In genomic region chr14:55940070-55940800, GRCm38 (mm10) we compare ENCODE assay signal across 17 mouse cellular contexts. TPM values are rescaled to one million over a fixed set of nuclear protein-coding genes. Genes with fewer than 3 reads are reported as not detected.
A peak's percentile ranks its signal among the peaks of the same experiment; 100 is the strongest.
DNase-seq lines count a peak whose midpoint lies in the region; ATAC-seq and TF ChIP-seq lines count a peak whose summit lies in the region.
"Had no signal": no experiment of that assay in that cellular context is flagged by ENCODE, and none has a peak within 500 bp of the region (broad histone marks: within the 10 kb centered on the region; RNA-seq: fewer than 3 reads in every experiment).

No protein-coding gene starts in this region.

- peak; percentile 25 for DNase-seq in neural tube, embryonic 10.5 days (ENCODE audit: extremely low spot score, low spot score)
- peak; percentile 34 for DNase-seq in cerebellum, adult 9-10 months
- DNase-seq in left cerebral cortex, postnatal 10 days (ENCODE audit: extremely low spot score in 1 of 2, low spot score in 2 of 2): no peak
- DNase-seq: gastrocnemius, adult 2 months; right cerebral cortex, adult 18-20 months; thymus, postnatal 4 days had no signal

- no peaks in the 10 kb centered on the region for H3K36me3 ChIP-seq in intestine, postnatal 0 days (ENCODE audit: control insufficient read depth, insufficient read depth)
- no peaks in the 10 kb centered on the region for H3K36me3 ChIP-seq in intestine, embryonic 16.5 days (ENCODE audit: control insufficient read depth, insufficient read depth, low read length)
- H3K36me3 ChIP-seq in neural tube, embryonic 15.5 days: no peaks in the 10 kb centered on the region
- H3K36me3 ChIP-seq: hindbrain, embryonic 10.5 days; liver, embryonic 15.5 days had no signal

- no peaks in the 10 kb centered on the region for H3K27me3 ChIP-seq in intestine, postnatal 0 days (replicated peaks; ENCODE audit: control insufficient read depth, insufficient read depth, low read length)
- no peaks in the 10 kb centered on the region for H3K27me3 ChIP-seq in intestine, embryonic 16.5 days (replicated peaks; ENCODE audit: control insufficient read depth, insufficient read depth, low read length)
- H3K27me3 ChIP-seq in neural tube, embryonic 15.5 days (replicated peaks): no peaks in the 10 kb centered on the region

- H3K4me1 ChIP-seq in intestine, postnatal 0 days (replicated peaks; ENCODE audit: control insufficient read depth, insufficient read depth, low read length): no peaks in the 10 kb centered on the region
- H3K4me1 ChIP-seq in intestine, embryonic 16.5 days (ENCODE audit: control insufficient read depth, insufficient read depth, low read length): no peaks in the 10 kb centered on the region
- no peaks in the 10 kb centered on the region for H3K4me1 ChIP-seq in neural tube, embryonic 15.5 days
- H3K4me1 ChIP-seq: hindbrain, embryonic 10.5 days had no signal

- 34% methylated on average over 7 of the region's 7 CpGs for WGBS in intestine, postnatal 0 days
- WGBS in intestine, embryonic 16.5 days: 34% methylated on average over 7 of the region's 7 CpGs
- WGBS in neural tube, embryonic 15.5 days: 55% methylated on average over 7 of the region's 7 CpGs

- no peak overlapping the region for H3K4me3 ChIP-seq in intestine, postnatal 0 days (ENCODE audit: low read depth, low read length)
- no peak overlapping the region for H3K4me3 ChIP-seq in intestine, embryonic 16.5 days (ENCODE audit: low read length)
- no peak overlapping the region for H3K4me3 ChIP-seq in neural tube, embryonic 15.5 days (replicated peaks)
- H3K4me3 ChIP-seq: gastrocnemius, adult 2 months; hindbrain, embryonic 10.5 days; liver, embryonic 15.5 days; megakaryocyte, embryonic 14.5 days had no signal

- H3K27ac ChIP-seq in intestine, postnatal 0 days (ENCODE audit: low read depth, low read length): no peak overlapping the region
- no peak overlapping the region for H3K27ac ChIP-seq in intestine, embryonic 16.5 days (ENCODE audit: low read length)
- no peak overlapping the region for H3K27ac ChIP-seq in neural tube, embryonic 15.5 days (replicated peaks)
- H3K27ac ChIP-seq: gastrocnemius, adult 2 months; hindbrain, embryonic 10.5 days; liver, embryonic 15.5 days had no signal

- no peak overlapping the region for H3K9ac ChIP-seq in intestine, postnatal 0 days (ENCODE audit: low read depth, low read length)
- no peak overlapping the region for H3K9ac ChIP-seq in intestine, embryonic 16.5 days (ENCODE audit: low read depth, low read length)
- H3K9ac ChIP-seq in neural tube, embryonic 15.5 days (replicated peaks): no peak overlapping the region
- H3K9ac ChIP-seq: liver, embryonic 15.5 days had no signal

- intact Hi-C loops in left cerebral cortex, postnatal 10 days (cut with DNase I): loop anchor here (5.0 kb wide), 1 partner anchor 52 kb away; no protein-coding TSS in a partner anchor

- no peaks in the 10 kb centered on the region for H3K9me3 ChIP-seq in intestine, postnatal 0 days (ENCODE audit: control insufficient read depth)
- H3K9me3 ChIP-seq in intestine, embryonic 16.5 days (ENCODE audit: control insufficient read depth, low read length): no peaks in the 10 kb centered on the region
- no peaks in the 10 kb centered on the region for H3K9me3 ChIP-seq in neural tube, embryonic 15.5 days (replicated peaks)
- H3K9me3 ChIP-seq: hindbrain, embryonic 10.5 days; liver, embryonic 15.5 days; megakaryocyte, embryonic 14.5 days had no signal

- no peak overlapping the region for H3K4me2 ChIP-seq in intestine, postnatal 0 days (replicated peaks; ENCODE audit: low read depth)
- H3K4me2 ChIP-seq in intestine, embryonic 16.5 days (ENCODE audit: low read depth, low read length): no peak overlapping the region
- H3K4me2 ChIP-seq in neural tube, embryonic 15.5 days: no peak overlapping the region
- H3K4me2 ChIP-seq: heart, embryonic 11.5 days; liver, embryonic 15.5 days had no signal

- no peak for ATAC-seq in intestine, postnatal 0 days
- ATAC-seq in intestine, embryonic 16.5 days: no peak
- no peak for ATAC-seq in neural tube, embryonic 15.5 days (ENCODE audit: low FRiP score)
- no peak for ATAC-seq in inflammation-experienced regulatory T-cells, adult 6 months

- peak; percentile 59 for TF ChIP-seq CTCF in intestine, postnatal 0 days (IDR thresholded peaks at IDR 0.05; ENCODE audit: low read depth)

RNA-seq across cellular contexts. Expression of gene Cma1, which starts 4.2 kb away (rescaled TPM):
- polyA plus RNA-seq in intestine, postnatal 0 days (2015; fragmentation: Nextera tagmentation; extraction: Ambion mirVana): 5.8 and 6.4 TPM in 2 replicates
- polyA plus RNA-seq in intestine, embryonic 16.5 days (2015; fragmentation: Nextera tagmentation; extraction: Ambion mirVana): 4.1 and 5.7 TPM in 2 replicates
- polyA plus RNA-seq in neural tube, embryonic 15.5 days (2015; fragmentation: Nextera tagmentation; extraction: Ambion mirVana): 1.7 and 3.5 TPM in 2 replicates
- under 1 TPM in 1 of 2 experiments, not detected in 1; 0.43 TPM for total RNA-seq in left cerebral cortex, postnatal 10 days (2021)
- polyA plus RNA-seq in inflammation-experienced regulatory T-cells, adult 6 months (2017; shearing (Covaris generic)): not detected
- polyA plus RNA-seq: heart, embryonic 11.5 days; hindbrain, embryonic 10.5 days had no signal

RNA-seq across cellular contexts. Expression of gene Cma2, which starts 10.5 kb away (rescaled TPM):
- polyA plus RNA-seq in intestine, postnatal 0 days (2015; fragmentation: Nextera tagmentation; extraction: Ambion mirVana): not detected in 2 replicates
- polyA plus RNA-seq in intestine, embryonic 16.5 days (2015; fragmentation: Nextera tagmentation; extraction: Ambion mirVana): not detected in 2 replicates
- not detected in 2 replicates for polyA plus RNA-seq in neural tube, embryonic 15.5 days (2015; fragmentation: Nextera tagmentation; extraction: Ambion mirVana)
- total RNA-seq in left cerebral cortex, postnatal 10 days (2021): not detected
- not detected for polyA plus RNA-seq in inflammation-experienced regulatory T-cells, adult 6 months (2017; shearing (Covaris generic))
- total RNA-seq: layer of hippocampus, postnatal 14 days had no signal
- polyA plus RNA-seq: cortical plate, adult 2 months; heart, embryonic 11.5 days; hindbrain, embryonic 10.5 days; kidney, embryonic 14.5 days; liver, embryonic 15.5 days had no signal

RNA-seq across cellular contexts. Expression of gene Sdr39u1, which starts 40.1 kb away (rescaled TPM):
- polyA plus RNA-seq in intestine, postnatal 0 days (2015; fragmentation: Nextera tagmentation; extraction: Ambion mirVana): 70.9 and 71.5 TPM in 2 replicates
- polyA plus RNA-seq in intestine, embryonic 16.5 days (2015; fragmentation: Nextera tagmentation; extraction: Ambion mirVana): 85.2 and 89.2 TPM in 2 replicates
- polyA plus RNA-seq in neural tube, embryonic 15.5 days (2015; fragmentation: Nextera tagmentation; extraction: Ambion mirVana): 148 and 166 TPM in 2 replicates
- total RNA-seq in left cerebral cortex, postnatal 10 days (2021): 10 to 100 TPM; 90.4 to 96.1 TPM
- 100 to 1,000 TPM in 1 of 3 experiments, 10 to 100 TPM in 2; 76.4 to 107 (median 93.3) TPM for polyA plus RNA-seq in inflammation-experienced regulatory T-cells, adult 6 months (2017; shearing (Covaris generic))

RNA-seq across cellular contexts. Expression of gene Khnyn, which starts 55.5 kb away (rescaled TPM):
- 5.1 and 6.3 TPM in 2 replicates for polyA plus RNA-seq in intestine, postnatal 0 days (2015; fragmentation: Nextera tagmentation; extraction: Ambion mirVana)
- 12.5 and 13.6 TPM in 2 replicates for polyA plus RNA-seq in intestine, embryonic 16.5 days (2015; fragmentation: Nextera tagmentation; extraction: Ambion mirVana)
- polyA plus RNA-seq in neural tube, embryonic 15.5 days (2015; fragmentation: Nextera tagmentation; extraction: Ambion mirVana): 11.0 and 11.9 TPM in 2 replicates
- total RNA-seq in left cerebral cortex, postnatal 10 days (2021): 10 to 100 TPM in 1 of 2 experiments, 1 to 10 TPM in 1; 9.8 to 11.3 TPM
- polyA plus RNA-seq in inflammation-experienced regulatory T-cells, adult 6 months (2017; shearing (Covaris generic)): 10 to 100 TPM; 10.5 to 13.1 (median 12.8) TPM

RNA-seq across cellular contexts. Expression of gene Cbln3, which starts 56.0 kb away (rescaled TPM):
- polyA plus RNA-seq in intestine, postnatal 0 days (2015; fragmentation: Nextera tagmentation; extraction: Ambion mirVana): 0.16 and 0.26 TPM in 2 replicates
- polyA plus RNA-seq in intestine, embryonic 16.5 days (2015; fragmentation: Nextera tagmentation; extraction: Ambion mirVana): 0.17 and 0.27 TPM in 2 replicates
- polyA plus RNA-seq in neural tube, embryonic 15.5 days (2015; fragmentation: Nextera tagmentation; extraction: Ambion mirVana): 0.45 and 0.58 TPM in 2 replicates
- total RNA-seq in left cerebral cortex, postnatal 10 days (2021): under 1 TPM; 0.28 to 0.65 TPM
- polyA plus RNA-seq in inflammation-experienced regulatory T-cells, adult 6 months (2017; shearing (Covaris generic)): under 1 TPM in 1 of 3 experiments, not detected in 2; 0.11 TPM
- total RNA-seq: gastrocnemius, adult 2 months had no signal

Comparison
In these comparisons a context has a peak if more than half of its experiments do, and no peak if none do; other contexts are left out.
1. DNase-seq: peak in neural tube, embryonic 10.5 days (single experiment) and cerebellum, adult 9-10 months (single experiment); none in left cerebral cortex, postnatal 10 days (0 of 2).